9 mouse cellular contexts compared by ENCODE assay signal in genomic region chrX:102958917-102959316, GRCm38 (mm10).
DNase-seq lines count a peak whose midpoint lies in the region; ATAC-seq lines count a peak whose summit lies in the region.
"Had no signal": no experiment of that assay in that cellular context is flagged by ENCODE, and none has a peak within 500 bp of the region (broad histone marks: within the 10 kb centered on the region; RNA-seq: fewer than 3 reads in every experiment).

No protein-coding gene starts in this region.

- ATAC-seq in frontal cortex, adult (ENCODE audit: low TSS enrichment), result peak; percentile 77

- no peak for DNase-seq in frontal cortex, postnatal 25 days (ENCODE audit: low spot score in 2 of 2)
- DNase-seq in lung, postnatal 10 days, result peak; percentile 14
- DNase-seq in lung, adult 18-20 months, result no peak
- DNase-seq in cerebellum, postnatal 14 days, result peak; percentile 52 to 62
- peak; percentile 6 for DNase-seq in lung, postnatal 36 days
- DNase-seq in spleen, postnatal 14 days (ENCODE audit: low spot score in 2 of 2), result no peak
- DNase-seq in spleen, adult 18-20 months, result no peak
- DNase-seq: liver, embryonic 13.5 days had no signal

Comparison
In these comparisons a context has a peak if more than half of its experiments do, and no peak if none do; other contexts are left out.
1. DNase-seq: peak in lung, postnatal 10 days (single experiment), cerebellum, postnatal 14 days (2 of 2) and lung, postnatal 36 days (single experiment); none in frontal cortex, postnatal 25 days (0 of 2), lung, adult 18-20 months (0 of 2), spleen, postnatal 14 days (0 of 2) and spleen, adult 18-20 months (0 of 2).